Mouse (Mus musculus) frontal cortex, postnatal 36 days (tissue): ENCODE data around the gene Acot3.
"Not testable (repeated sequence)": the region's sequence is repeated elsewhere in the genome, so short reads cannot be mapped to it uniquely, and the experiment has no call there.

Experiments
- DNase-seq, 2 experiments: peaks; one replicate each; pipeline ENCODE4 v3.0.0; 2022; ENCODE audit warnings: low spot score in 2 of 2

Acot3 gene

GRCm38 (mm10) chr12:84042248-84042647, 9.7 kb upstream of the Acot3 start:
- DNase-seq = no peak

- DNase-seq = no peak
Observed at GRCm38 (mm10) chr12:84044045-84044444, 7.9 kb upstream of the Acot3 start.

- DNase-seq = no peak
Observed at GRCm38 (mm10) chr12:84046906-84047305, 5.0 kb upstream of the Acot3 start.

GRCm38 (mm10) chr12:84050744-84051143, 1.2 kb upstream of the Acot3 start:
- not testable (repeated sequence) for DNase-seq

GRCm38 (mm10) chr12:84052609-84053008, 665 bp downstream of the Acot3 start:
- no peak for DNase-seq

GRCm38 (mm10) chr12:84053173-84053572, 1.2 kb downstream of the Acot3 start:
- no peak for DNase-seq

GRCm38 (mm10) chr12:84053679-84054391, 1.9 kb downstream of the Acot3 start:
- DNase-seq = no peak

GRCm38 (mm10) chr12:84060946-84061345, 9.0 kb downstream of the Acot3 start:
- DNase-seq = no peak

GRCm38 (mm10) chr12:84062336-84062735, 10.4 kb downstream of the Acot3 start:
- DNase-seq = no peak

GRCm38 (mm10) chr12:84063228-84063627, 11.3 kb downstream of the Acot3 start:
- no peak for DNase-seq

- no peak for DNase-seq
Observed at GRCm38 (mm10) chr12:84063833-84064232, 11.9 kb downstream of the Acot3 start.

GRCm38 (mm10) chr12:84064621-84065020, 12.7 kb downstream of the Acot3 start:
- DNase-seq = no peak

- no peak for DNase-seq
Observed at GRCm38 (mm10) chr12:84067752-84068151, 15.8 kb downstream of the Acot3 start.

GRCm38 (mm10) chr12:84068296-84068695, 16.4 kb downstream of the Acot3 start:
- no peak for DNase-seq

GRCm38 (mm10) chr12:84068986-84069385, 17.0 kb downstream of the Acot3 start, which contains the start of gene Acot5:
TSS of gene Acot5 (plus strand) at chr12:84069325.
- no peak for DNase-seq

- DNase-seq = peak; percentile 49 to 61
Observed at GRCm38 (mm10) chr12:84069582-84069981, 17.6 kb downstream of the Acot3 start.

- peak; percentile 24 to 70 for DNase-seq
Observed at GRCm38 (mm10) chr12:84071696-84072095, 19.8 kb downstream of the Acot3 start.

GRCm38 (mm10) chr12:84077371-84077990, 25.5 kb downstream of the Acot3 start:
- no peak for DNase-seq

GRCm38 (mm10) chr12:84083842-84084241, 31.9 kb downstream of the Acot3 start:
- no peak for DNase-seq

- no peak for DNase-seq
Observed at GRCm38 (mm10) chr12:84084581-84084980, 32.6 kb downstream of the Acot3 start.

- DNase-seq = not testable (repeated sequence)
Observed at GRCm38 (mm10) chr12:84094666-84095065, 42.7 kb downstream of the Acot3 start.

GRCm38 (mm10) chr12:84099605-84100004, 47.7 kb downstream of the Acot3 start:
- no peak for DNase-seq

- no peak for DNase-seq
Observed at GRCm38 (mm10) chr12:84100071-84100470, 48.1 kb downstream of the Acot3 start.
